Mouse (Mus musculus): ENCODE results near the gene Cacna1a. TPM values are rescaled to one million over a fixed set of nuclear protein-coding genes. Genes with fewer than 3 reads are reported as not detected.
A peak's percentile ranks its signal among the peaks of the same experiment; 100 is the strongest.

The Cacna1a gene
- 7.4 and 20.3 TPM in 2 replicates for polyA plus RNA-seq (2015; fragmentation: Nextera tagmentation; extraction: Ambion mirVana)

GRCm38 (mm10) chr8:84388275-84388674, at the start of gene Cacna1a:
Gene Cacna1a, plus strand, starts transcription at chr8:84388440.
- Histone ChIP-seq H3K27me3 (replicated peaks; ENCODE audit: control insufficient read depth, insufficient read depth, low read length) (no peaks in the 10 kb centered on the region), H3K9ac (replicated peaks; ENCODE audit: low read depth, low read length) (no peak within 1 kb of the TSS), H3K4me1 (replicated peaks; ENCODE audit: control insufficient read depth, insufficient read depth, low read length) (no peaks in the 10 kb centered on the region), H3K36me3 (ENCODE audit: control insufficient read depth, insufficient read depth) (no peaks in the 10 kb centered on the region), H3K9me3 (ENCODE audit: control insufficient read depth, low read length) (no peaks in the 10 kb centered on the region), H3K4me2 (ENCODE audit: low read length) (no peak within 1 kb of the TSS), H3K4me3 (replicated peaks; ENCODE audit: low read length) (no peak within 1 kb of the TSS), H3K27ac (ENCODE audit: low read length) (no peak within 1 kb of the TSS)
- 83% methylated on average over 3 of the region's 3 CpGs for WGBS
- ATAC-seq, result no peak

- 6% methylated on average over 17 of the region's 17 CpGs for WGBS
- Histone ChIP-seq H3K4me2 (ENCODE audit: low read length) (peak overlapping the region; percentile 28), H3K27me3 (replicated peaks; ENCODE audit: control insufficient read depth, insufficient read depth, low read length) (peaks cover 17% of the 10 kb centered on the region), H3K9me3 (ENCODE audit: control insufficient read depth, low read length) (no peaks in the 10 kb centered on the region), H3K36me3 (ENCODE audit: control insufficient read depth, insufficient read depth) (no peaks in the 10 kb centered on the region), H3K27ac (ENCODE audit: low read length) (no peak overlapping the region), H3K9ac (replicated peaks; ENCODE audit: low read depth, low read length) (0 out of 2 replicates have a peak overlapping the region, but pooled peaks have one; percentile 13), H3K4me1 (replicated peaks; ENCODE audit: control insufficient read depth, insufficient read depth, low read length) (peaks cover 8% of the 10 kb centered on the region; the same call in 1 of the 2 replicates), H3K4me3 (replicated peaks; ENCODE audit: low read length) (peak overlapping the region; percentile 8)
- ATAC-seq, result no peak
Observed at GRCm38 (mm10) chr8:84338493-84338892, 49.7 kb upstream of the Cacna1a start.

GRCm38 (mm10) chr8:84339320-84339719, 48.9 kb upstream of the Cacna1a start:
- Histone ChIP-seq H3K9me3 (ENCODE audit: control insufficient read depth, low read length) (no peaks in the 10 kb centered on the region), H3K9ac (replicated peaks; ENCODE audit: low read depth, low read length) (no peak overlapping the region), H3K4me3 (replicated peaks; ENCODE audit: low read length) (no peak overlapping the region), H3K4me1 (replicated peaks; ENCODE audit: control insufficient read depth, insufficient read depth, low read length) (peaks cover 8% of the 10 kb centered on the region; the same call in 1 of the 2 replicates), H3K4me2 (ENCODE audit: low read length) (no peak overlapping the region), H3K27ac (ENCODE audit: low read length) (no peak overlapping the region), H3K27me3 (replicated peaks; ENCODE audit: control insufficient read depth, insufficient read depth, low read length) (peaks cover 17% of the 10 kb centered on the region), H3K36me3 (ENCODE audit: control insufficient read depth, insufficient read depth) (no peaks in the 10 kb centered on the region)
- 4% methylated on average over 7 of the region's 7 CpGs for WGBS
- ATAC-seq, result no peak

- Histone ChIP-seq H3K27ac (ENCODE audit: low read length) (no peak overlapping the region), H3K9me3 (ENCODE audit: control insufficient read depth, low read length) (no peaks in the 10 kb centered on the region), H3K4me1 (replicated peaks; ENCODE audit: control insufficient read depth, insufficient read depth, low read length) (peaks cover 5% of the 10 kb centered on the region; the same call in 1 of the 2 replicates), H3K4me2 (ENCODE audit: low read length) (no peak overlapping the region), H3K36me3 (ENCODE audit: control insufficient read depth, insufficient read depth) (no peaks in the 10 kb centered on the region), H3K27me3 (replicated peaks; ENCODE audit: control insufficient read depth, insufficient read depth, low read length) (peaks cover 17% of the 10 kb centered on the region), H3K9ac (replicated peaks; ENCODE audit: low read depth, low read length) (no peak overlapping the region), H3K4me3 (replicated peaks; ENCODE audit: low read length) (no peak overlapping the region)
- no peak for ATAC-seq
- 53% methylated on average over 4 of the region's 4 CpGs for WGBS
Observed at GRCm38 (mm10) chr8:84339867-84340266, 48.4 kb upstream of the Cacna1a start.

- Histone ChIP-seq H3K27ac (ENCODE audit: low read length) (no peak overlapping the region), H3K27me3 (replicated peaks; ENCODE audit: control insufficient read depth, insufficient read depth, low read length) (peaks cover 17% of the 10 kb centered on the region), H3K4me1 (replicated peaks; ENCODE audit: control insufficient read depth, insufficient read depth, low read length) (peaks cover 5% of the 10 kb centered on the region; the same call in 1 of the 2 replicates), H3K36me3 (ENCODE audit: control insufficient read depth, insufficient read depth) (no peaks in the 10 kb centered on the region), H3K4me2 (ENCODE audit: low read length) (no peak overlapping the region), H3K4me3 (replicated peaks; ENCODE audit: low read length) (no peak overlapping the region), H3K9me3 (ENCODE audit: control insufficient read depth, low read length) (no peaks in the 10 kb centered on the region), H3K9ac (replicated peaks; ENCODE audit: low read depth, low read length) (no peak overlapping the region)
- WGBS, result 22% methylated on average over 2 of the region's 2 CpGs
- no peak for ATAC-seq
Observed at GRCm38 (mm10) chr8:84340671-84341070, 47.6 kb upstream of the Cacna1a start.

GRCm38 (mm10) chr8:84345493-84345892, 42.7 kb upstream of the Cacna1a start:
- Histone ChIP-seq H3K4me1 (replicated peaks; ENCODE audit: control insufficient read depth, insufficient read depth, low read length) (no peaks in the 10 kb centered on the region), H3K36me3 (ENCODE audit: control insufficient read depth, insufficient read depth) (no peaks in the 10 kb centered on the region), H3K4me2 (ENCODE audit: low read length) (no peak overlapping the region), H3K9ac (replicated peaks; ENCODE audit: low read depth, low read length) (no peak overlapping the region), H3K27me3 (replicated peaks; ENCODE audit: control insufficient read depth, insufficient read depth, low read length) (no peaks in the 10 kb centered on the region), H3K9me3 (ENCODE audit: control insufficient read depth, low read length) (no peaks in the 10 kb centered on the region), H3K4me3 (replicated peaks; ENCODE audit: low read length) (no peak overlapping the region), H3K27ac (ENCODE audit: low read length) (no peak overlapping the region)
- 63% methylated on average over 7 of the region's 7 CpGs for WGBS
- ATAC-seq, result no peak

- WGBS, result 63% methylated on average over 4 of the region's 4 CpGs
- no peak overlapping the region for H3K9ac ChIP-seq (replicated peaks; ENCODE audit: low read depth, low read length)
Observed at GRCm38 (mm10) chr8:84346421-84346820, 41.8 kb upstream of the Cacna1a start.

GRCm38 (mm10) chr8:84349526-84349925, 38.7 kb upstream of the Cacna1a start:
- H3K9ac ChIP-seq (replicated peaks; ENCODE audit: low read depth, low read length), result no peak overlapping the region
- no peaks in the 10 kb centered on the region for H3K36me3 ChIP-seq (ENCODE audit: control insufficient read depth, insufficient read depth)
- H3K4me3 ChIP-seq (replicated peaks; ENCODE audit: low read length), result no peak overlapping the region
- no peak overlapping the region for H3K4me2 ChIP-seq (ENCODE audit: low read length)
- H3K4me1 ChIP-seq (replicated peaks; ENCODE audit: control insufficient read depth, insufficient read depth, low read length), result no peaks in the 10 kb centered on the region
- H3K27me3 ChIP-seq (replicated peaks; ENCODE audit: control insufficient read depth, insufficient read depth, low read length), result no peaks in the 10 kb centered on the region
- H3K27ac ChIP-seq (ENCODE audit: low read length), result no peak overlapping the region
- no peak for ATAC-seq
- WGBS, result 73% methylated on average over 1 of the region's 1 CpGs
- H3K9me3 ChIP-seq (ENCODE audit: control insufficient read depth, low read length), result no peaks in the 10 kb centered on the region

More at GRCm38 (mm10) chr8:84346421-84346820, 41.8 kb upstream of the Cacna1a start:
- no peak for ATAC-seq
- H3K4me1 ChIP-seq (replicated peaks; ENCODE audit: control insufficient read depth, insufficient read depth, low read length), result no peaks in the 10 kb centered on the region
- no peaks in the 10 kb centered on the region for H3K27me3 ChIP-seq (replicated peaks; ENCODE audit: control insufficient read depth, insufficient read depth, low read length)
- H3K27ac ChIP-seq (ENCODE audit: low read length), result no peak overlapping the region
- no peak overlapping the region for H3K4me2 ChIP-seq (ENCODE audit: low read length)
- H3K36me3 ChIP-seq (ENCODE audit: control insufficient read depth, insufficient read depth), result no peaks in the 10 kb centered on the region
- no peaks in the 10 kb centered on the region for H3K9me3 ChIP-seq (ENCODE audit: control insufficient read depth, low read length)
- no peak overlapping the region for H3K4me3 ChIP-seq (replicated peaks; ENCODE audit: low read length)

GRCm38 (mm10) chr8:84350960-84351359, 37.3 kb upstream of the Cacna1a start:
- Histone ChIP-seq H3K4me3 (replicated peaks; ENCODE audit: low read length) (no peak overlapping the region), H3K27ac (ENCODE audit: low read length) (no peak overlapping the region)
- WGBS, result 78% methylated on average over 4 of the region's 4 CpGs

GRCm38 (mm10) chr8:84356482-84356881, 31.8 kb upstream of the Cacna1a start:
- no peaks in the 10 kb centered on the region for H3K36me3 ChIP-seq (ENCODE audit: control insufficient read depth, insufficient read depth)
- WGBS, result 71% methylated on average over 11 of the region's 11 CpGs
- H3K4me1 ChIP-seq (replicated peaks; ENCODE audit: control insufficient read depth, insufficient read depth, low read length), result no peaks in the 10 kb centered on the region
- H3K9ac ChIP-seq (replicated peaks; ENCODE audit: low read depth, low read length), result no peak overlapping the region
- no peak for ATAC-seq
- H3K4me2 ChIP-seq (ENCODE audit: low read length), result no peak overlapping the region
- H3K27ac ChIP-seq (ENCODE audit: low read length), result no peak overlapping the region
- no peaks in the 10 kb centered on the region for H3K9me3 ChIP-seq (ENCODE audit: control insufficient read depth, low read length)
- no peak overlapping the region for H3K4me3 ChIP-seq (replicated peaks; ENCODE audit: low read length)
- H3K27me3 ChIP-seq (replicated peaks; ENCODE audit: control insufficient read depth, insufficient read depth, low read length), result no peaks in the 10 kb centered on the region

More at GRCm38 (mm10) chr8:84350960-84351359, 37.3 kb upstream of the Cacna1a start:
- H3K4me1 ChIP-seq (replicated peaks; ENCODE audit: control insufficient read depth, insufficient read depth, low read length), result no peaks in the 10 kb centered on the region
- H3K27me3 ChIP-seq (replicated peaks; ENCODE audit: control insufficient read depth, insufficient read depth, low read length), result no peaks in the 10 kb centered on the region
- H3K9ac ChIP-seq (replicated peaks; ENCODE audit: low read depth, low read length), result no peak overlapping the region
- no peak for ATAC-seq
- no peaks in the 10 kb centered on the region for H3K9me3 ChIP-seq (ENCODE audit: control insufficient read depth, low read length)
- no peaks in the 10 kb centered on the region for H3K36me3 ChIP-seq (ENCODE audit: control insufficient read depth, insufficient read depth)
- no peak overlapping the region for H3K4me2 ChIP-seq (ENCODE audit: low read length)
